Mouse (Mus musculus) embryo, embryonic 11.5 days (tissue): ENCODE results near the gene Znfx1.

Experiments
- DNase-seq: peaks from one replicate; pipeline ENCODE4 v3.0.0-alpha.2; 2012; ENCODE audit warnings: low read depth, low spot score

The Znfx1 gene

GRCm38 (mm10) chr2:166995796-166996532 lies 66.9 kb downstream of the Znfx1 start, which contains the start of gene Stau1:
TSS of gene Stau1 (minus strand) at chr2:166996299.
- peak; percentile 96 for DNase-seq

- DNase-seq = no peak
Measured at GRCm38 (mm10) chr2:166995021-166995795, 67.6 kb downstream of the Znfx1 start.

- DNase-seq = no peak
Measured at GRCm38 (mm10) chr2:166991945-166992344, 70.9 kb downstream of the Znfx1 start.

- DNase-seq = no peak
Measured at GRCm38 (mm10) chr2:166990861-166991260, 72.0 kb downstream of the Znfx1 start.
